Mouse (Mus musculus): ENCODE results near the gene Reep6. TPM values are rescaled to one million over a fixed set of nuclear protein-coding genes. Genes with fewer than 3 reads are reported as not detected.

Gene Reep6
- total RNA-seq, 2 experiments from 2014 or later: 13.4 to 13.5 TPM

DNA sequence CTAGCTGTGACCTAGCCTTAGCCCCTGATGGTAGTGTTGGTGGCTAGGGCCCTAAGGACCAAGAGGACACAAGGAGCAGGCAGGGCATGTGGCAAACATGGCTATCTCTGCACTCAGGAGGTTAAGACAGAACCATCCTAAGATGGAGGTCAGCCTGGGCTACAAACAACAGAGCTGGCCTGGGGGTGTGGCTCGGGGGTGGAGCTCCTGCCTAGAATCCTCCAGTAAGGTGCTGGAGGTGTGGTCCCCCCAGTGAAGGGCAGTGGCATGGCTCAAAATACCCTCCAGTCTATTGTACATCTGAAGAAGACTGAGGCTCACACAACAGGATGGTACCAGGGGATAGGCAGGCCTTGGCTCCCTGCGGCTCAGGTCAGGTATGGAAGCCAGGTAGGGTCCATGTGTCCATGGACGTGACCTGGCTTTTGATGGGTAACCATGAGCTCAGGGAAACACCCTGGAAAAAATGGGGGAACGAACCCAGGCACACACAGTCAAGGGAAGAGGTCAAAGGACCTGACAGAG, 54.4 kb downstream of the Reep6 start:
- no peak for DNase-seq (ENCODE audit: low spot score in 2 of 2)

- no peak for DNase-seq (ENCODE audit: low spot score in 2 of 2)
Observed at GRCm38 (mm10) chr10:80384709-80385108, 55.0 kb downstream of the Reep6 start.

- DNase-seq (ENCODE audit: low spot score in 2 of 2): no peak
Observed at GRCm38 (mm10) chr10:80385310-80385709, 55.6 kb downstream of the Reep6 start.

Small RNA genes lying within 50 kb of the gene (microRNA-seq; reads per million reads assigned to microRNA genes)
- gene Gm22721: 0 reads per million in 2 experiments

Other genes with a start within 250 kb of the Reep6 start
- gene Sbno2, start 224.4 kb upstream of the Reep6 start, total RNA-seq (2021): 10 to 100 TPM; 16.8 to 18.8 TPM
- gene Stk11, start 214.2 kb upstream of the Reep6 start, total RNA-seq (2021): 100 to 1,000 TPM; 108 to 109 TPM
- gene Atp5d, start 191.3 kb upstream of the Reep6 start, total RNA-seq (2021): 100 to 1,000 TPM; 367 to 371 TPM
- gene Cbarp, start 189.1 kb upstream of the Reep6 start, total RNA-seq (2021): 100 to 1,000 TPM; 418 to 437 TPM
- 100 to 1,000 TPM; 105 TPM for gene Midn, start 181.7 kb upstream of the Reep6 start, total RNA-seq (2021)
- gene Cirbp, start 164.0 kb upstream of the Reep6 start, total RNA-seq (2021): 10 to 100 TPM; 89.7 to 94.6 TPM
- 1 to 10 TPM; 6.8 to 7.0 TPM for gene 1600002K03Rik, start 157.0 kb upstream of the Reep6 start, total RNA-seq (2021)
- gene Efna2, start 150.5 kb upstream of the Reep6 start, total RNA-seq (2021): 1 to 10 TPM; 7.0 to 8.2 TPM
- 10 to 100 TPM; 32.2 to 39.3 TPM for gene Mum1, start 103.5 kb upstream of the Reep6 start, total RNA-seq (2021)
- 100 to 1,000 TPM; 219 to 232 TPM for gene Ndufs7, start 80.8 kb upstream of the Reep6 start, total RNA-seq (2021)
- gene Gamt, start 68.9 kb upstream of the Reep6 start, total RNA-seq (2021): 10 to 100 TPM; 16.2 to 21.2 TPM
- gene Dazap1, start 68.5 kb upstream of the Reep6 start, total RNA-seq (2021): 10 to 100 TPM; 75.6 to 81.7 TPM
- gene Rps15, start 37.5 kb upstream of the Reep6 start, total RNA-seq (2021): 1,000 to 10,000 TPM in 1 of 2 experiments, 100 to 1,000 TPM in 1; 965 to 1,061 TPM
- 100 to 1,000 TPM; 106 to 109 TPM for gene Apc2, start 34.0 kb upstream of the Reep6 start, total RNA-seq (2021)
- gene 2310011J03Rik, start 9.4 kb upstream of the Reep6 start, total RNA-seq (2021): 10 to 100 TPM; 25.1 to 28.5 TPM
- gene Pcsk4, start 455 bp upstream of the Reep6 start, total RNA-seq (2021): 1 to 10 TPM; 4.8 to 6.9 TPM
- 10 to 100 TPM in 1 of 2 experiments, 1 to 10 TPM in 1; 8.8 to 10.4 TPM for gene Adamtsl5, start 18.5 kb downstream of the Reep6 start, total RNA-seq (2021)
- 10 to 100 TPM; 25.8 to 34.6 TPM for gene Plk5, start 26.5 kb downstream of the Reep6 start, total RNA-seq (2021)
- gene Mex3d, start 57.7 kb downstream of the Reep6 start, total RNA-seq (2021): 10 to 100 TPM; 20.1 to 20.7 TPM
- 100 to 1,000 TPM; 143 to 166 TPM for gene Mbd3, start 69.6 kb downstream of the Reep6 start, total RNA-seq (2021)
- gene Uqcr11, start 76.9 kb downstream of the Reep6 start, total RNA-seq (2021): 100 to 1,000 TPM; 383 to 388 TPM
- gene Tcf3, start 103.7 kb downstream of the Reep6 start, total RNA-seq (2021): 10 to 100 TPM; 25.4 to 29.8 TPM
- gene Onecut3, start 164.9 kb downstream of the Reep6 start, total RNA-seq (2021): not detected
- under 1 TPM; 0.12 to 0.21 TPM for gene Atp8b3, start 209.2 kb downstream of the Reep6 start, total RNA-seq (2021)
- gene Rexo1, start 231.6 kb downstream of the Reep6 start, total RNA-seq (2021): 10 to 100 TPM; 41.4 to 42.3 TPM
- gene Klf16, start 247.4 kb downstream of the Reep6 start, total RNA-seq (2021): 10 to 100 TPM; 54.8 to 68.7 TPM